Mouse (Mus musculus): ENCODE results near the gene Tm2d1. TPM values are rescaled to one million over a fixed set of nuclear protein-coding genes. Genes with fewer than 3 reads are reported as not detected.

The Tm2d1 gene
- polyA plus RNA-seq (2012; rRNA removed), result 14.9 and 24.4 TPM in 2 replicates

DNA sequence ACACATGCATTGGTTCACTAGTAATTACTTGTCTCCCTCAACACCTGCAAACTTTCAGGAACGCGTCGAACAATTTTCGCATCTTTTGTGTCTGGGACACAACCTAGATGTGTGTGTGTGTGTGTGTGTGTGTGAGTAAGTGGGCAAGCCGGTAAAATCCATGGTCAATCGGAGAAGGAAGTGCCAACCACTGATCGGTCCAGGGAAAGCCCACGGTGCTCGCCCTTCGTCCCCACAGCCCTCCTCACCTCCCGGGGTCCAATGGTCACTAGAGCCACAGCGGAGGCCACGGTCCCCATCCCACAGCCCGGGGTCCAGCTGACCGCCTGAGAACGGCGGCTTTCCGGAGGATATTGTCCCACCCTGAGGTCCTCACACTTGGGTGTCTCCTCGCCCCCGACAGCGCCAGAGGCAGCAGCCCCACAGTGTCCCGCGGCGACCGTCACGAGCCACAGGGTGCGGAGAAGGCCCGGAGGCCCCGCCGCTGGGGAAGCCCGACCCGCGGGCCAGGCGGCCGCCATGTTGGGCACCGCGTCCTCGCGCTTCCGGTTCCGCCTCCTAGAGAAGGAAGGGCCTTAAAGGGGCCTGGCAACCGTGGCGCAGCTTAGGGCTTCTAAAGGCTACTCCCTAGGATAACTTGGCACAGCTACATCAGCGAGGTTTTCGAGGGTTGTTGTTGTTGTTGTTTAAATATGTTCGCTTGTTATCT, at the start of gene Tm2d1:
TSS of gene Tm2d1 (minus strand) at position 591 of the 709 bp plus-strand sequence.

DNA sequence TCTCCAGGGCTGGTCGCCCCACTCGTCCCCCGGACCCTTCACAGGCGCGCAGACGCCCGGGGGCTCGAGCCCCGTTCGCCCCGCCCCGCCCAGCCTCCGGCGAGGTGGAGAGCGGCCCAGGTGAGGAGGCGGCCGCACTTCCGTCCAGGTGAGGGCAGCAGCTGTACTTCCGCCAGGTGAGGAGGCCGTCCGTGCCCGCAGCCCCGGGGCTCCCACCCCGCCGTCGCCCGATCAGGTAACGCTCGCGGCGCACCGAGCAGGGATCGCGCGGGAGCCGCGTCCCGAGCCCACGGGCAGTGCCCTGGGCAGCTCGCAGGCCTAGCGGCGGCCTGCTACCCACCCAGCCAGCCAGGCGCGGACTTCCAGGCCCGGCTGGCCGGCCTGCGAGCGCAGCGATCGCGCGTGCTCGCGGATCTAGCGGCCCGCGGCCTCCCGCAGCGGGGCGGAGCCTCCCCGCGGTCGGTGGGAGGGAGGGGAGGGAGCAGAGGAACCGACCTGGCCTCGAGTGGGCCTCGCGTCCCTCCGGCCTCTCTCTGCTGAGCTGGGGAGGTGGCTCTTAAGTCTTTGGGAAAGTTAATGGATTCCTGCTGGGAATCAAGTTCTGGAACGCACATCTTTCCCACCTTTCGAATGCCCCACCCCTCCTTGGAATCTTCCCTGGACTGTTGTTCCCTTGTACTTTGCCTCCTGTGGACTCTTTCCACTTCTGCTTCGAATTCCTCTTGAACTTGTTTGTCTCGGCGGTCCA, 12.8 kb upstream of the Tm2d1 start, which contains the start of gene Patj:
TSS of gene Patj (plus strand) at position 96 of the 748 bp plus-strand sequence.

Other genes with a start within 250 kb of the Tm2d1 start
- 8.5 and 10.8 TPM in 2 replicates for gene Patj, start 12.5 kb upstream of the Tm2d1 start, polyA plus RNA-seq (2012; rRNA removed)